In genomic region chr2:93416874-93417709, GRCm38 (mm10) we compare ENCODE assay signal across 17 mouse cellular contexts. TPM values are rescaled to one million over a fixed set of nuclear protein-coding genes. Genes with fewer than 3 reads are reported as not detected.
A peak's percentile ranks its signal among the peaks of the same experiment; 100 is the strongest.
DNase-seq lines count a peak whose midpoint lies in the region; TF ChIP-seq lines count a peak whose summit lies in the region.
"Had no signal": no experiment of that assay in that cellular context is flagged by ENCODE, and none has a peak within 500 bp of the region (broad histone marks: within the 10 kb centered on the region; RNA-seq: fewer than 3 reads in every experiment).

No protein-coding gene starts in this region.

- TF ChIP-seq CTCF in thymus, adult 2 months (IDR thresholded peaks at IDR 0.05; ENCODE audit: borderline replicate concordance, control insufficient read depth, extremely low read depth, insufficient read depth, low read length, poor library complexity) = no peak

- 60% methylated on average over 12 of the region's 12 CpGs for WGBS in thymus, adult 2 months

- H3K4me3 ChIP-seq in thymus, adult 2 months (ENCODE audit: control insufficient read depth, insufficient read depth, low read length) = no peak overlapping the region
- H3K4me3 ChIP-seq: forebrain, embryonic 13.5 days; limb, embryonic 10.5 days; midbrain, embryonic 15.5 days; neural tube, embryonic 13.5 days had no signal

- H3K36me3 ChIP-seq in thymus, adult 2 months (ENCODE audit: control insufficient read depth, insufficient read depth, low read length) = no peaks in the 10 kb centered on the region
- H3K36me3 ChIP-seq: limb, embryonic 10.5 days; midbrain, embryonic 15.5 days; neural tube, embryonic 13.5 days had no signal

- TF ChIP-seq POLR2A in thymus, adult 2 months (IDR thresholded peaks at IDR 0.05; ENCODE audit: control insufficient read depth, extremely low read depth, insufficient read depth, low read length, poor library complexity) = no peak

- no peak overlapping the region for H3K27ac ChIP-seq in thymus, adult 2 months (ENCODE audit: control insufficient read depth, insufficient read depth, low read length)
- H3K27ac ChIP-seq: forebrain, embryonic 13.5 days; macrophage; midbrain, embryonic 15.5 days; neural tube, embryonic 13.5 days had no signal

- peaks cover 15% of the 10 kb centered on the region for H3K4me1 ChIP-seq in thymus, adult 2 months (replicated peaks; ENCODE audit: control insufficient read depth, insufficient read depth, low read length)
- H3K4me1 ChIP-seq: midbrain, embryonic 15.5 days had no signal

- DNase-seq in adrenal gland, adult (ENCODE audit: inconsistent age in 2 of 2, low spot score in 1 of 2) = peak; percentile 74 to 92
- DNase-seq in adrenal gland, postnatal 4 days (ENCODE audit: low spot score in 2 of 2) = no peak
- DNase-seq in thymus, postnatal 14 days = peak; percentile 44
- DNase-seq in thymus, adult 2 months = no peak
- DNase-seq in adrenal gland, postnatal 14 days = peak; percentile 68
- DNase-seq in retina, postnatal 1 day = no peak
- no peak for DNase-seq in cerebellum, postnatal 14 days
- DNase-seq in right cerebral cortex, postnatal 14 days = no peak
- DNase-seq: heart, adult 18-20 months; kidney, postnatal 36 days; layer of hippocampus, postnatal 36 days; lung, adult 2 months had no signal

- no peaks in the 10 kb centered on the region for H3K27me3 ChIP-seq in thymus, adult 2 months (ENCODE audit: control insufficient read depth, insufficient read depth, low read length)
- H3K27me3 ChIP-seq: forebrain, embryonic 13.5 days; neural tube, embryonic 13.5 days had no signal

RNA-seq across cellular contexts. Expression of gene Cd82, which starts 45.8 kb away (rescaled TPM):
- 10 to 100 TPM; 68.7 to 73.7 TPM for total RNA-seq in adrenal gland, postnatal 4 days (2021)
- polyA plus RNA-seq in thymus, adult 2 months (2012; rRNA removed) = 176 and 181 TPM in 2 replicates
- 43.0 and 54.9 TPM in 2 replicates for total RNA-seq in adrenal gland, postnatal 14 days (2021)

Comparison
In these comparisons a context has a peak if more than half of its experiments do, and no peak if none do; other contexts are left out.
1. DNase-seq: peak in adrenal gland, adult (2 of 2), thymus, postnatal 14 days (single experiment) and adrenal gland, postnatal 14 days (single experiment); none in adrenal gland, postnatal 4 days (0 of 2), thymus, adult 2 months (single experiment), retina, postnatal 1 day (single experiment), cerebellum, postnatal 14 days (0 of 2) and right cerebral cortex, postnatal 14 days (single experiment).